Mouse (Mus musculus) hindbrain, embryonic 10.5 days (tissue): ENCODE measurements around the gene Dpp10. TPM values are rescaled to one million over a fixed set of nuclear protein-coding genes. Genes with fewer than 3 reads are reported as not detected.

ENCODE experiments used
- DNase-seq: peaks from one replicate; pipeline ENCODE4 v3.0.0-alpha.2; 2017; ENCODE audit warnings: low spot score
- H3K27ac ChIP-seq: fragments of 300-500 bp; sonication (generic); 2 replicates; pipeline ENCODE4 v1.5.1; 2016; ENCODE audit warnings: mild to moderate bottlenecking, moderate library complexity
- H3K27me3 ChIP-seq: fragments of 300-500 bp; sonication (generic); 2 replicates; pipeline ENCODE4 v1.6.1; 2016; ENCODE audit warnings: mild to moderate bottlenecking; ENCODE audit not compliant: poor library complexity, insufficient read depth, severe bottlenecking
- H3K36me3 ChIP-seq: fragments of 300-500 bp; sonication (generic); 2 replicates; pipeline ENCODE4 v1.6.1; 2016; ENCODE audit warnings: mild to moderate bottlenecking, moderate library complexity
- H3K4me1 ChIP-seq: fragments of 300-500 bp; sonication (generic); replicated peaks from 2 replicates; pipeline ENCODE4 v1.6.1; 2016; ENCODE audit warnings: mild to moderate bottlenecking
- H3K4me3 ChIP-seq: fragments of 300-500 bp; sonication (generic); 2 replicates; pipeline ENCODE4 v1.5.1; 2016; ENCODE audit warnings: mild to moderate bottlenecking, moderate library complexity
- H3K9me3 ChIP-seq: fragments of 300-500 bp; sonication (generic); 2 replicates; pipeline ENCODE4 v1.6.1; 2016; ENCODE audit warnings: mild to moderate bottlenecking, moderate library complexity
- WGBS: fragments of 180-500 bp; shearing (Covaris S2); methylation state at CpG from one replicate; pipeline ENCODE4 v1.1.7; 2016; 5-methylcytosine and 5-hydroxymethylcytosine counted together
- polyA plus RNA-seq: library from polyadenylated mRNA; unstranded; fragments of >200 nt; fragmentation: Nextera tagmentation; extraction: Ambion mirVana; gene quantifications from 2 replicates; pipeline ENCODE4 v1.2.1, GENCODE M21; 2016

Dpp10 gene
- polyA plus RNA-seq = 0.07 and 0.17 TPM in 2 replicates

- H3K27me3 ChIP-seq = peaks cover 44% of the 10 kb centered on the region
- 1% methylated on average over 37 of the region's 38 CpGs for WGBS
- peak; percentile 31 for DNase-seq
- no peaks in the 10 kb centered on the region for H3K36me3 ChIP-seq
- H3K27ac ChIP-seq = peak within 1 kb of the TSS; percentile 62; the same call in 1 of the 2 replicates
- H3K4me1 ChIP-seq = peaks cover 14% of the 10 kb centered on the region
- H3K4me3 ChIP-seq = peak within 1 kb of the TSS; percentile 69
- H3K9me3 ChIP-seq = no peaks in the 10 kb centered on the region
Observed at GRCm38 (mm10) chr1:124044925-124045640, at the start of gene Dpp10. Dpp10 (minus strand) TSS chr1:124045559.

- H3K9me3 ChIP-seq = no peaks in the 10 kb centered on the region
- no peaks in the 10 kb centered on the region for H3K36me3 ChIP-seq
- peaks cover 14% of the 10 kb centered on the region for H3K4me1 ChIP-seq
- H3K27ac ChIP-seq = no peak overlapping the region
- 93% methylated on average over 1 of the region's 1 CpGs for WGBS
- no peak overlapping the region for H3K4me3 ChIP-seq
- peaks cover 37% of the 10 kb centered on the region for H3K27me3 ChIP-seq
- DNase-seq = no peak
Observed at GRCm38 (mm10) chr1:124048544-124048943, 3.2 kb upstream of the Dpp10 start.

- under 1% methylated on average over 44 of the region's 44 CpGs for WGBS
- Histone ChIP-seq H3K27ac (peak overlapping the region; percentile 62; the same call in 1 of the 2 replicates), H3K36me3 (no peaks in the 10 kb centered on the region), H3K27me3 (peaks cover 44% of the 10 kb centered on the region), H3K4me3 (peak overlapping the region; percentile 69), H3K9me3 (no peaks in the 10 kb centered on the region), H3K4me1 (peaks cover 14% of the 10 kb centered on the region)
- DNase-seq = peak; percentile 54
Observed at GRCm38 (mm10) chr1:124045761-124046300, 472 bp upstream of the Dpp10 start.

- Histone ChIP-seq H3K9me3 (no peaks in the 10 kb centered on the region), H3K27ac (no peak overlapping the region), H3K27me3 (peaks cover 44% of the 10 kb centered on the region), H3K4me1 (peaks cover 14% of the 10 kb centered on the region), H3K4me3 (no peak overlapping the region), H3K36me3 (no peaks in the 10 kb centered on the region)
- 20% methylated on average over 12 of the region's 12 CpGs for WGBS
- DNase-seq = peak; percentile 5
Observed at GRCm38 (mm10) chr1:124044161-124044560, 1.2 kb downstream of the Dpp10 start.

DNA sequence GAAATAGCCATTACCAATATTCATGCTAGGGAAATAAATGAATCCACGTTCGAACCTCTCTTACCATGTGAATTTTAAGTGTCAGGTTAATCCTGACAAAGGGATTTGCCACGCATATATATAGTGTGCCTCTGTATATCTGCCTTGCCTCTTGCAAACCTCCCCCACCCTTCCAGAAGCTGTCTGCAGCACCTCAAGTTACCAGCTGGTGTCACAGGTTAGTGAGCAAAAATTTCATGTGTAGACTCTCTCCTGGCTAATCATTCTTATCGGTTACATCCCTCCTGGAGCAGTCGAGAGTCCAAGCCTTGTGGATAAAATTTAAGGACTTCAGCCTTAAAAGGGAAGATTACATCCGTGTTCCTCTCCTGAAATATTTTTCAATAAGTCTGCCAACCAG, 1.9 kb downstream of the Dpp10 start:
- Histone ChIP-seq H3K9me3 (no peaks in the 10 kb centered on the region), H3K36me3 (no peaks in the 10 kb centered on the region), H3K27ac (no peak overlapping the region), H3K4me3 (no peak overlapping the region), H3K4me1 (peaks cover 14% of the 10 kb centered on the region), H3K27me3 (peaks cover 44% of the 10 kb centered on the region)
- no peak for DNase-seq
- WGBS = 66% methylated on average over 6 of the region's 6 CpGs

DNA sequence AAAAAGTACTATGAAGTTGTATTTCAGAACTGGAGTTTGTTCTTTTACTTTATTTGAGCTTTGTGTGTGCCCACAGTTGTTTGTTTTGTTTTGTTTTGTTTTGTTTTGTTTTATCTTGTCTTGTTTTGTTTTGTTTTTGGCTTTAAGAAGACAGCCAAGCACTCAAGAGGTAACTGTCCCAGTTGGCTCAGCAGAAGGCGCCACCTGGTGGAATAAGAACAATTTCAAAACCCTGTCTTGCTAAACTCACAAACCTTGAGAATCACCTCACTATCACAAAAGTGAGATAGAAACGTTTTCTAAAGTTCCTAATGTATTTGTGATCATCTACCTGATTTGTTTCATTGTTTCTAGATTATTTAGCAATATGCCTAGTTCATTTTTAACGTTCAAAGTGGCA, 3.8 kb downstream of the Dpp10 start:
- WGBS = 6% methylated on average over 3 of the region's 3 CpGs
- no peak overlapping the region for H3K27ac ChIP-seq
- no peak overlapping the region for H3K4me3 ChIP-seq
- H3K36me3 ChIP-seq = no peaks in the 10 kb centered on the region
- no peaks in the 10 kb centered on the region for H3K9me3 ChIP-seq
- H3K27me3 ChIP-seq = peaks cover 36% of the 10 kb centered on the region
- H3K4me1 ChIP-seq = peaks cover 14% of the 10 kb centered on the region
- no peak for DNase-seq

- Histone ChIP-seq H3K27ac (no peak overlapping the region), H3K27me3 (no peaks in the 10 kb centered on the region), H3K4me1 (no peaks in the 10 kb centered on the region), H3K9me3 (no peaks in the 10 kb centered on the region), H3K4me3 (no peak overlapping the region), H3K36me3 (no peaks in the 10 kb centered on the region)
- 74% methylated on average over 4 of the region's 4 CpGs for WGBS
- no peak for DNase-seq
Observed at GRCm38 (mm10) chr1:124035306-124035990, 9.9 kb downstream of the Dpp10 start.

DNA sequence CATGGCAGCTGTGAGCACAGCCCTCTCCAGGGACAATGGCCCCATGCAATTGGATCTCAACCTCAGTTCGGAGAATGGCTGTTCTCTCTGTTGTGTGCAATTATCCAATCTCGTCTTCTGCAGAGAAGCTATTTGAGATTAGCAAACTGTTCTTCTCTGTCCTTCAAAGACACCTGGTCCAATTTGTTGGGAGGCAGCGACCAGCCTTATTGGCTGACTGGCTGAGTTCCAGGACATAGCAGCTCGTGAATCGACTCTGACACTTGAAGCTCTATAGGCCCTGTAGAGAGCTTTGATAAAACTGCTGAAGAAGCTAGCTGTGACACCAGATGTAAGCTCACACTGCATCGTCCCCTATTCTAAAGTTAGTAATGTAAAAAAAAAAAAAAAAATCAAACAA, 12.7 kb downstream of the Dpp10 start:
- Histone ChIP-seq H3K27ac (no peak overlapping the region), H3K4me1 (no peaks in the 10 kb centered on the region), H3K27me3 (no peaks in the 10 kb centered on the region), H3K9me3 (no peaks in the 10 kb centered on the region), H3K36me3 (no peaks in the 10 kb centered on the region), H3K4me3 (no peak overlapping the region)
- WGBS = 85% methylated on average over 6 of the region's 6 CpGs
- DNase-seq = no peak

GRCm38 (mm10) chr1:124031968-124032367, 13.4 kb downstream of the Dpp10 start:
- Histone ChIP-seq H3K4me3 (no peak overlapping the region), H3K27ac (no peak overlapping the region), H3K36me3 (no peaks in the 10 kb centered on the region), H3K4me1 (no peaks in the 10 kb centered on the region), H3K9me3 (no peaks in the 10 kb centered on the region), H3K27me3 (no peaks in the 10 kb centered on the region)
- no peak for DNase-seq
- 84% methylated on average over 2 of the region's 2 CpGs for WGBS

DNA sequence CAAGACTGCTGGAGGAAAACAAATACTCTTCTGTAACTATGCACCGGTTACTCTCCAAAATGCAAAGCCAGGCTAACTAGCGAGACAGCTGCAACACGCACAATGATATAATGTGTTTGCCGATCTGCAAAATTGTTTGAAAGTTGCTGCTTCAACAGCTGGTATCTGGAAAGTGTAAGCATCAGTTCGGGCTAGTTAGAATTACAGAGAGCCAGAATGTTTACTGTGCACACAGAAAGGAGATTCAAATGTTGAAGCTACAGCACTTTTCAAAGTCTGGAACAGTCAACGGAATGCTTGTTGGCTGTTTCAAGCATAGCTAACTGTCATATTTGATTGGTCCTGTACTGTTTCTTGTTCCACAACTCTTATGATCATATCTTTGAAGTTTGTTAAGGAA, 42.6 kb downstream of the Dpp10 start:
- Histone ChIP-seq H3K27ac (no peak overlapping the region), H3K4me1 (no peaks in the 10 kb centered on the region), H3K27me3 (no peaks in the 10 kb centered on the region), H3K36me3 (no peaks in the 10 kb centered on the region), H3K9me3 (no peaks in the 10 kb centered on the region), H3K4me3 (no peak overlapping the region)
- WGBS = 85% methylated on average over 6 of the region's 6 CpGs
- no peak for DNase-seq

- no peaks in the 10 kb centered on the region for H3K9me3 ChIP-seq
- no peaks in the 10 kb centered on the region for H3K4me1 ChIP-seq
- no peaks in the 10 kb centered on the region for H3K36me3 ChIP-seq
- H3K27ac ChIP-seq = no peak overlapping the region
- H3K4me3 ChIP-seq = no peak overlapping the region
- DNase-seq = no peak
- 89% methylated on average over 3 of the region's 3 CpGs for WGBS
- no peaks in the 10 kb centered on the region for H3K27me3 ChIP-seq
Observed at GRCm38 (mm10) chr1:123995780-123996179, 49.6 kb downstream of the Dpp10 start.

DNA sequence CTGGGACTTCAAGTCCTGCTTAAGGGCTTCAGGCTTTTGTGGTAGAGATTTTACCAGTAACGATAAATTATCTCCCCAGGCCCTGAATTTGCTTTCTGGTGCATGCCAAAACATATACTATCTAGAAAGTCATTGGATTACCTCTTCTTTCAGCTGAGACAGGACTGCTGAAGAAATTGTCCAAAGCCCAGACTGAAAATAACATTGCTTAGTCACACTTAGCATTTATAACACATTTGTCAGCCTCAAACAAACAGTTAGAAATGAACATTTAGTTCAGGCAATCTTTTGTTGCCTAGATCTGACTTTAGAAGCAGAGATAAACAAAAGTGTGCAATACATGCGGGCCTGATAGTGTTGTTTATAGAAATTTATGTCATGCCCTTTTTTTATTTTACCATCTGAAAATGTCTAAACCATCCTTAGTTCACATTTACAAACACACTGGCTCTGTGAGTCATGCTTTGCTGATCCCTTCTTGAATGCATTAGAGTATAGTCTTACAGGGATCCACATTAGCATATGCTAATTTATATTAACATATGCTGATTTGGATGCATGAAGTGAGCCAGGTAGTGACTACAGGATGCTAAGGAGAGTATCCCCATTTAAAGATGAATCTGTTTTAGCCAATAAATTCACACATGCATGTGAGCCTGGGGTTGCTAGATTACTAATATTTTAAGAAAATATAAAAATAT, 59.9 kb downstream of the Dpp10 start:
- H3K4me3 ChIP-seq = no peak overlapping the region
- H3K9me3 ChIP-seq = no peaks in the 10 kb centered on the region
- DNase-seq = no peak
- H3K27ac ChIP-seq = no peak overlapping the region
- no peaks in the 10 kb centered on the region for H3K4me1 ChIP-seq
- no peaks in the 10 kb centered on the region for H3K27me3 ChIP-seq
- H3K36me3 ChIP-seq = no peaks in the 10 kb centered on the region
- 88% methylated on average over 2 of the region's 2 CpGs for WGBS

DNA sequence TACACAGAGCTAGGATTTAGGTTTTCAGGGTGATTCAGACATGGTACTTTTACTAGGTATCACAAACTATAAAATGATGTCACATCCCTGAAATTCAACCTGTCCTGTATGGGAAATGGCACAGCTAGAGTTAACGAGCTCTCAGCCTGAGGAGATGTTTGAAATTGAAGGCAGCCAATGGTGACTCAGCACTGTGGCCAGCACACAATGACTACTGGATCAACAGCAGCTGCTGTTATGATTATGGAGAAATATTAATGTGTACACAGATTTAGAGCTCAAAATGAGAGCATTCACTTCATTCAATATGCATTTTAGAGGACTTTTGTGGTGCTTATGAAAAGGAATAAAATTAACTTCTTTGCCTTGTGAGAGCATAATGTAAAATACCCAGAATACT, 66.8 kb downstream of the Dpp10 start:
- Histone ChIP-seq H3K27ac (no peak overlapping the region), H3K4me3 (no peak overlapping the region), H3K36me3 (no peaks in the 10 kb centered on the region), H3K4me1 (no peaks in the 10 kb centered on the region), H3K9me3 (no peaks in the 10 kb centered on the region), H3K27me3 (no peaks in the 10 kb centered on the region)
- 72% methylated on average over 1 of the region's 1 CpGs for WGBS
- DNase-seq = no peak
